Mouse (Mus musculus): ENCODE measurements around the gene Tcirg1.

DNA sequence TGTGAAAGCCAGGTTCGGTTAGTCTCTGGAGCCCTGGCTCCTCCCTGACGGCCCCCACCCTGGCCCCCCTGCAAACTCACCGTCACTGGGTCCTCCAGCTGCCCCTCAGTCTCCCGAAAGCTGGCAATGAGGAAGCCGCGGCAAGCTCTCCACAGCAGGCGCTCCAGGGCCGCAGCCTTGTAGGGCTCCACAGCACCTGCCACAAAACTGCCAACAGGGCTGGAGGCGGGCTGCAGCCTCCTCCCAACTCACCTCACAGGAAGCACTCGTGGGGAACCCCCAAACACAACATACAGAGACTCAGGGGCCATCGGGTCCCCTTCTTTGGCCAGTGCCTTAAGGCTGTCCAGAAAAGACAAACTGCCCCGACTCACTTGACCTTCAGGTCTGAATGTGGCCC lies 4.0 kb downstream of the Tcirg1 start:
- TF ChIP-seq CTCF (IDR thresholded peaks at IDR 0.05) (no peak), POLR2A (IDR thresholded peaks at IDR 0.05; ENCODE audit: insufficient read depth, low read depth, low read length) (no peak)
